Mouse (Mus musculus) ES-Bruce4 (cell line): ENCODE measurements around the gene Gm5678.

ENCODE experiments used
- CTCF ChIP-seq: IDR thresholded peaks from one replicate; pipeline ENCODE4 v1.8.1; 2011; ENCODE audit warnings: low read depth, low read length
- EP300 ChIP-seq: IDR thresholded peaks from 2 replicates; pipeline ENCODE4 v1.6.1; 2011; ENCODE audit warnings: low read depth, low read length; ENCODE audit not compliant: insufficient read depth
- POLR2A ChIP-seq: IDR thresholded peaks from one replicate; pipeline ENCODE4 v1.8.1; 2011; ENCODE audit warnings: low read length; ENCODE audit not compliant: insufficient read depth

- TF ChIP-seq CTCF (no peak), POLR2A (no peak), EP300 (no peak)
These were observed 16.9 kb upstream of the Gm5678 start for GRCm38 (mm10) chr16:93610961-93611360.
